Mouse (Mus musculus) spleen, adult 12 weeks (tissue): Measurements from ENCODE around the gene Folr2.

ENCODE experiments used
- DNase-seq: peaks from one replicate; pipeline ENCODE4 v3.0.0; 2022; ENCODE audit warnings: low spot score

The Folr2 gene

GRCm38 (mm10) chr7:101866491-101867265 is 9.7 kb upstream of the Folr2 start:
- DNase-seq: no peak

DNA sequence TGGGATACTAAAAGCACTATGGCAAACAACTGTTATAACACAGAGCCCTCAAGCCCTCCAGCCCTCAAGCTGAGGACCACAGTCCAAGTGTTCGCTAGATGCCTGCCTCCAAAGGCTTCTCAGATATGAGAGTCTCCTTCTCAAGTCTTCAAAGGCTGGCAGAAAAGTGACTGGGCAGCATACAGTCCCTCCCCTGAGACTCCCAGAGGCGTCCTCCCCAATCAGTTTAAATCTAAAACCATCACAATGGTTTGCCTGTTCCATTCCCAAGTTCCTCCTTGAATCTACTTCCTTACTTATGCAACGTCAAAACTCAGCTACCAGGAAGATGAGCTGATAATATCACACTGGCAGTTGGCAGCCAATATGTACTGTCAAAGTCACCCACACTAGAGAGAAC is 6.4 kb upstream of the Folr2 start, which contains the start of gene Anapc15:
TSS of gene Anapc15 (plus strand) at position 301 of the 400 bp plus-strand sequence.
- DNase-seq: no peak

- no peak for DNase-seq
Measured at GRCm38 (mm10) chr7:101862291-101862690, 5.3 kb upstream of the Folr2 start.

DNA sequence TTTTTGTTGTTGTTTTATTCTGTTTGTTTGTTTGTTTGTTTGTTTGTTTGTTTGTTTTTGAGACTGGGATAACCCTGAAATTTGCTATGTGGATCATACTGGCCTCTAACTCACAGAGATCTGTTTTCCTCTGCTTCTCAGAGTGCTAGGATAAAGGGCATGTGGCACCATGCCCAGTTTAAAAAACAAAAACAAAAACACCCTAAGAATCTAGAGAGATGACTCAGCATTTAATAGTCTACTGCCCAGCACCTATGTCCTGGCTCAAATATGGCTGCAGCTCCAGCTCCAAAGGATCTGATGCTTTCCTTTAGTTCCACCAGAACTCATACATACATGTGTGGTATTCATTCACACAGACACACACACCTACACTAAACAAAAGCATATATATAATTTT is 4.0 kb upstream of the Folr2 start:
- no peak for DNase-seq

- no peak for DNase-seq
Measured at GRCm38 (mm10) chr7:101858362-101858761, 1.4 kb upstream of the Folr2 start.

DNA sequence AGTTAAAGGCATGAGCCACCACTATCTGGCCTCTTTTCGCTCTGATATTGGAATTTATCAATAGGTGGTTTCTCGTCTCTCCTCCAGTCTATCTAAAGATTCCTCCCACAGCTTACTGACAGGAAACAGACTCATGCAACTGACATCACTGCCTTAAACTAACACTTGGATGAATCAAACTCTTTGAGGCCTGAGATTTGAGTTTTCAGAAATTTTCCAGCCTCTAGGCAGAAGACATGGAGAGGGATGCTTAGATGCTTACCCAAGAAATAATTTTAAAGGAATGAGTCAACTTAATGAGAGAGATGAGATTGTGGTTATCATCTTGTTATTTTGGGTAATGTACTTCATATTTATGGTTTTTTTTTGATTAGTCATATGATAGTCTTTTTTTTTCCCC is 3.2 kb downstream of the Folr2 start:
- DNase-seq: no peak

DNA sequence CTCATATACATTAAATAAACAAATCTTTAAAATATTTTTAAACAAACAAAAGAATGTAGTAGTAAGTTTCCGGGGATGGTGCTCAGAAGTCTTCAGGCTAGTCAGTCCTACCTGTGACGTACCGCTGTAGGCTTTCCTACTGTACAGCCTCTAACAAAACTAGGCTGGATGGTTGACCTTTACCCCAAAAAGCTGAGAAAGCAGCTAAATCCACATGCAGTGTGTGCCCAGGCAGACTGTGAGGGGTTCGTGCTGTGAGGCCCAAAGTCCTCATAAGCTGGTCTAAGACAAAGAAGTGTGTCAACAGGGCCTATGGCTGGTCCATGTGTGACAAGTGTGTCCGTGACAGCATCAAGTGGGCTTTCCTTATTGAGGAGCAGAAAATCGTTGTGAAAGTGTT is 4.1 kb downstream of the Folr2 start:
- DNase-seq: no peak

- no peak for DNase-seq
Measured at GRCm38 (mm10) chr7:101851689-101852088, 5.3 kb downstream of the Folr2 start.

DNA sequence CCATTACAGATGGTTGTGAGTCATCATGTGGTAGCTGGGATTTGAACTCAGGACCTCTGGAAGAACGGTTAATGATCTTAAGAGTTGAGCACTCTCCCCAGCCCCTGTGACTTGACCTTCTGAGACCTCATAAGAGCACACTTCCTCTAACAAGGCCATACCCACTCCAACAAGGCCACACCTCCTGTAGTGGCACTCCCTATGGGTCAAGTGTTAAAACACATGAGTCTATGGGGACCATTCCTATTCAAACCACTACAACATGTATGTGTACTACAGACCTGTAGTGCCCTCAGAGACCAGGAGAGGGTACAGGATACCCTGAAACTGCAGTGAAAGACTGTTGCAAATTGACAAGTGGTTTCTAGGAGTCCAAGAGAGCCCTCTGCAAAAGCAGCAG is 9.1 kb downstream of the Folr2 start:
- no peak for DNase-seq

DNA sequence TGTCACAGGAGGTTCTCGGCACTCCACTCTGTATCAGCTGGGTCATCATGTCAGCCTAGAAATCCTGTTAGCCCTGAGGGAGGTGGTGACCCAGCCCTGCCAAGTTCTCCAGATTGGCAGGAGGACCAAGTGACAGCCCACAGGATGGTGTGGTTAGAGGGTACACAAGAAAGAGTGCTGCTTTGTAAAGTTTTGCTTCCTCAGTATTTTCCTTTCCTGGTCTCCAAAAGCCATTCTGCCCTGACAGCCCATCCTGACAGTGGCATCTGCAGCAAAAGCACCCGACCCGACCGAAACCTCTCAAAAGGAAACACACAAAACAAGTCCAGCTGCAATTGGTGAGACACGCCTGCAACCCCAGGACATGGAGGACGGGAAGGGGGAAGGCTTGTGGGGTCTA is 12.8 kb downstream of the Folr2 start:
- DNase-seq: no peak

- peak; percentile 23 for DNase-seq
Measured at GRCm38 (mm10) chr7:101837606-101838471, 19.2 kb downstream of the Folr2 start, which contains the start of gene Inppl1. Gene Inppl1 (minus strand): TSS chr7:101838229.

GRCm38 (mm10) chr7:101837154-101837605 is 19.8 kb downstream of the Folr2 start:
- DNase-seq: no peak

- peak; percentile 37 for DNase-seq
Measured at GRCm38 (mm10) chr7:101836271-101837153, 20.5 kb downstream of the Folr2 start.

DNA sequence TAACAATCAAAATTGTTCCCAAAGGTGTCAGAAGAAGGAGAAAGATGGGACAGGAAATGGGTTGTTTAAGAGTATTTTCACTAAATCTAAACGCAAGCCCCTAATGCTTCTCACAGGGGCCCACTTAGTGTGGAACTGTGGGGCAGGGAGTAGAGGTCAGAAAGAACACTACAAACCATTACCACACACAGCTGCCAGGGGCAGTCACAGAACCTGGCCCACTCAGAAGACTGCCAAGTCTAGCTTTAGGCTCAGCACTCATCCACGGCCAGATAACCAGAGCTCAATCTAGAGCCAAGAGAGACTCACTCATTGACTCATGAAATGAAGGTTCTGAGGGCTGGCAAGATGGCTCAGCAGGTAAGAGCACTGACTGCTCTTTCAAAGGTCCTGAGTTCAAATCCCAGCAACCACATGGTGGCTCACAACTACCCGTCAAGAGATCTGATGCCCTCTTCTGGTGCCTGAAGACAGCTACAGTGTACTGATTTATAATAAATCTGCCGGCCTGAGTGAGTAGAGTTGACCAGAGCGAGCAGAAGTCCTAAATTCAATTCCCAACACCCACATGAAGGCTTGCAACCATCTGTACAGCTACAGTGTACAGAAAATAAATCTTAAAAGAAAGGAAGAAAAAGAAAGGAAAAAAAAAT is 21.4 kb downstream of the Folr2 start:
- no peak for DNase-seq

GRCm38 (mm10) chr7:101834903-101835302 is 22.1 kb downstream of the Folr2 start:
- no peak for DNase-seq

DNA sequence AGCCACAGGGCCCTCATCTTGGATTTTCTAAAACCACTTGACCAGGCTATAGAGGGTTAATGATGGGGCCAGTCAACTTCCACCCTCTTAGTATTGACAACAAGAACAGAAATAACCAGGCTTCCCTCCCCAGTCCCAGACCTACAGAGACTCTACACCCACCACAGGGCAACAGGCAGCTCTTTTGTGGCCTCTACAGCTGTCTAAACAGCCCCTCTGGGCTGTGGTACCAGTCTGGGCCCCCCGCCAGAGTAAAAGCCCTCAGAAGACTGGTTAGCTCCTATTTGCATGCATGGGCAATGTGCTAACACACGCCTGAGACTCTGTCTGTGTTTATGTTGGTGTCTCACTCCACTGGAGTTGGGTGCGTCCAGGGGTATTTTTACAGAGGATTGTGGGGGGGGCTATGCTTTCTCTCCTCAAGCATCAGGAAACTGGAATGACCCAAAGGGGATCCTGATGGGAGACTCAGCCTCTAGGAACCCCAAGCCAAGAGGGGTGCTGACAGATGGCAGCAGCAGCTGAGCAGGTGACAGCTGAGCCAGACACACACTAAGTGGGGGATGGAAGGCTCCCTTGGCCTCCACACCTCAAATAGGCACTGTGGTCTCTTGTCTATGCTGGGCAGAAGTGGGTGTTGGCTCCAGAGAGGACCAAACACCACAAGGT is 22.9 kb downstream of the Folr2 start:
- no peak for DNase-seq

DNA sequence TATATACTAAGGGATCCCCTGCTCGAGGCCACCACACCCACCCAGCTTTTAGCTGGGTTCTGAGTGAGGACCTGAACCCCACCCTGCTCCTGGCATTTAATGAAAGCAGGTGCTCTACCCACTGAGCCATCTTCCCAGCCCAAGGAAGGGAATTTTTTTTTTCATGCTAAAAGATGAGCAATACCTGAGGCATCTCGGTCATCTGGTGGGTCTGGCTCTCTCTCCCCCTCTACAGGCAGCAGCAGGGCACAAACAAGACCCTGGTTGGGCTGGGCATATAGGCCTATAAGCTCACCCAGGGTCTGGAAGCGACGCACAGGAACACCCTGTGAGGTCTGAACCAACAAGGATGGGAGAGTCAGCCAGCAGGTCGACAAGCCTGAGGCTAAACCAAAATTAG is 23.6 kb downstream of the Folr2 start:
- no peak for DNase-seq

- no peak for DNase-seq
Measured at GRCm38 (mm10) chr7:101832372-101832771, 24.6 kb downstream of the Folr2 start.

DNA sequence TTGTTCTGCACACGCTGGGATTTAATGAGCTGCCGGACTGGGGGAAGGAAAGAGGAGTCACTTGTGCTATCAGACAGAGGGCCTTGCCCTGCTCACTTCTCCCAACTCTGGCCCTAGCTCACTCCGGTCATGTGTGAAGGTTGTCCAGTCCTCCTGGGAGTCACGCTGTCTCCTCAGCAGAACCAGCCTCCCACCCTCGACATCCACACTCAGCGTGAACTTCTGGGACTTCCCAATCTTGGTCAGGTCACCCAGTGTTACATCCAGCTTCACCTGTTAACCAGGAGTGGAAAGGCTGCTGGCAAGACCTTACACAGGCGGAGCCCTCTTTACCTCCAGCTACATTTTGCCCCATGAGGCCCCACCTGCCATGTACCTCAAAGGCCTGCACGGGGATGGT is 25.6 kb downstream of the Folr2 start:
- DNase-seq: no peak

- no peak for DNase-seq
Measured at GRCm38 (mm10) chr7:101830373-101830772, 26.6 kb downstream of the Folr2 start.
